Comparison of ENCODE assay signal across 21 mouse cellular contexts in the genomic region with DNA sequence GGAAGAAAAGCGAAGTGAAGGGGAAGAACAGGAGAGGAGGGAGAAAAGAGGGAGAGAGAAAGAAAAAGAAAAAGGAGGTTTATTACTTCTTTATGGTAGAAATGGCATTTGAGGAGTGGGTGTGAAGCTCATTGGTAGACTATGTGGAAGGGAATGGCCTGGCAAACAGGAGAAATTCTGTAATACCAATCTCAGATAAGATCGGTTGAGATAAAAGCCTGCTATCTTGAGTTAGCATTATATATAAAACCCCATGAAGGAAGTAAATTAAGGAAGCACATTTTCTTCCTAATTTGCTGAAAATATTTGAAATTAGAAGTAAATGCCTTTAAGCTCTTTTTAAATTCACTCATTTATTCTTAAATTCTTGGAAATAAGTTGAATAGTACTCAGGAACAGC. TPM values are rescaled to one million over a fixed set of nuclear protein-coding genes. Genes with fewer than 3 reads are reported as not detected.
A peak's percentile ranks its signal among the peaks of the same experiment; 100 is the strongest.
DNase-seq lines count a peak whose midpoint lies in the region; ATAC-seq and TF ChIP-seq lines count a peak whose summit lies in the region.
"Had no signal": no experiment of that assay in that cellular context is flagged by ENCODE, and none has a peak within 500 bp of the region (broad histone marks: within the 10 kb centered on the region; RNA-seq: fewer than 3 reads in every experiment).

No protein-coding gene starts in this region.

- H3K27ac ChIP-seq in MEL (ENCODE audit: control insufficient read depth, low read depth, low read length), result no peak overlapping the region

- H3K4me1 ChIP-seq in MEL (ENCODE audit: control insufficient read depth in 1 of 2, insufficient read depth in 2 of 2, low read length in 2 of 2), result peaks cover 8 to 15% of the 10 kb centered on the region in 2 experiments

- TF ChIP-seq POLR2A in MEL (IDR thresholded peaks at IDR 0.05; ENCODE audit: control insufficient read depth in 1 of 2, insufficient read depth in 1 of 2, low read depth in 1 of 2, low read length in 2 of 2, poor library complexity in 1 of 2), result no peak

- peaks cover 0 to 27% of the 10 kb centered on the region in 2 experiments; a peak in 2 of 4 replicates for H3K36me3 ChIP-seq in MEL (ENCODE audit: control insufficient read depth in 1 of 2, insufficient read depth in 2 of 2, low read length in 2 of 2)

- no peak for TF ChIP-seq CTCF in MEL (IDR thresholded peaks at IDR 0.05 in 2 of 3, conservative IDR thresholded peaks at IDR 0.05 in 1 of 3; ENCODE audit: control insufficient read depth in 1 of 3, insufficient read depth in 1 of 3, low read depth in 2 of 3, low read length in 3 of 3, poor library complexity in 1 of 3, severe bottlenecking in 1 of 3)

- no peaks in the 10 kb centered on the region for H3K79me2 ChIP-seq in MEL (ENCODE audit: control insufficient read depth, insufficient read depth, low read length, poor library complexity)

- TF ChIP-seq RAD21 in MEL (IDR thresholded peaks at IDR 0.05; ENCODE audit: low read depth, low read length), result no peak

- no peaks in the 10 kb centered on the region for H3K9me3 ChIP-seq in MEL (replicated peaks; ENCODE audit: insufficient read depth, low read length)

- peak; percentile 51 to 85; a peak in 3 of 4 replicates for TF ChIP-seq EP300 in MEL (IDR thresholded peaks at IDR 0.05; ENCODE audit: low read depth in 1 of 2, low read length in 2 of 2)

- no peak for ATAC-seq in cerebellum, adult (ENCODE audit: insufficient number of reproducible peaks, low FRiP score, low TSS enrichment)
- ATAC-seq: activated CD4-positive, CD25-positive, alpha-beta regulatory T cell, adult 4 months; CD4-positive, CD25-positive, alpha-beta regulatory T cell, adult 4 months; Patski had no signal

- H3K27me3 ChIP-seq in MEL (ENCODE audit: control insufficient read depth in 1 of 2, insufficient read depth in 2 of 2, low read length in 2 of 2), result no peaks in the 10 kb centered on the region
- H3K27me3 ChIP-seq: CH12.LX, Patski had no signal

- H3K4me3 ChIP-seq in MEL (ENCODE audit: control insufficient read depth in 1 of 2, insufficient read depth in 1 of 2, low read depth in 2 of 2, low read length in 2 of 2), result no peak overlapping the region

- DNase-seq in 416B (ENCODE audit: low read depth), result peak; percentile 28
- no peak for DNase-seq in MEL (ENCODE audit: low read depth, low spot score)
- DNase-seq in layer of hippocampus, adult 8-10 months (ENCODE audit: low spot score in 2 of 2), result no peak
- DNase-seq: adrenal gland, adult 2 months; adrenal gland, adult 8-10 months; adrenal gland, postnatal 10 days; adrenal gland, postnatal 14 days; adrenal gland, postnatal 25 days; adrenal gland, postnatal 36 days; B cell, adult 2 months; cerebellum, adult 11 months; cerebellum, adult 11-12 months; cerebellum, adult 18-20 months; cerebellum, adult 2 months; cerebellum, adult 8-10 months; cerebellum, adult 9-10 months had no signal

- no peak overlapping the region for H3K9ac ChIP-seq in MEL (ENCODE audit: control insufficient read depth, low read depth, low read length, poor library complexity, severe bottlenecking)

TF ChIP-seq in MEL, 35 proteins besides CTCF, POLR2A, EP300 and RAD21:
- TF ChIP-seq UBTF (IDR thresholded peaks at IDR 0.05; ENCODE audit: borderline replicate concordance, insufficient read depth, low read depth, low read length) (no peak), GATA1 (IDR thresholded peaks at IDR 0.05; ENCODE audit: low read depth, low read length) (peak; percentile 93)

RNA-seq across cellular contexts. Expression of a gene that starts 59.9 kb away (rescaled TPM):
- total RNA-seq in MEL (2012; rRNA removed), result 6.3 and 9.7 TPM in 2 replicates
- 10 to 100 TPM; 16.5 to 29.2 TPM for polyA plus RNA-seq in MEL (2012; ENCODE audit: insufficient read depth in 1 of 2, insufficient read length in 2 of 2, low read depth in 1 of 2, low replicate concordance in 2 of 2, missing spikeins in 1 of 2)
- 10 to 100 TPM; 33.1 to 38.3 (median 36.1) TPM for total RNA-seq in layer of hippocampus, adult 8-10 months (2022)
